Mouse (Mus musculus) testis, postnatal 14 days (tissue): ENCODE results near the gene Gm8220.
"Not testable (repeated sequence)": the region's sequence is repeated elsewhere in the genome, so short reads cannot be mapped to it uniquely, and the experiment has no call there.

ENCODE experiments used
- DNase-seq: peaks from one replicate; pipeline ENCODE4 v3.0.0; 2021; ENCODE audit warnings: low spot score

The Gm8220 gene

DNA sequence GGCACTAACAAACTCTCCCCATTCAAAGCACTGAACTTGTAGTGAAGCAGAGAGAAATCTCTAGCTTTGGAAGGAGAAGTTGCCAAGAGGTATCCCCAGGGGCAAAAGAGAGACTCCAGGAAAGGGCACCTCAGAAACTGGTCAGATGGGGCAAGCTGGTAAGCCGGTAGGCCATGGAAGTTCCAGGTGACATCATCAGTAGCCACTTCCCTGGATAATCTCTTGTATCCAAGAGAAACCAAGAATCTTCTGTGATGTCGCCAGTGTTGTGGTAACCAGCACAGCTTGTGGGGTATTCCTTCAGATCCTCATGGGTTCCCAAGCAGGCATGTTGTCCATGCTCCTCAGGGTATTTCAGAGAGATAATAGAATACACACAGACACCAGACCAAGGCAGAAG is at the start of gene Gm8220:
TSS of gene Gm8220 (plus strand) at position 301 of the 400 bp plus-strand sequence.
- not testable (repeated sequence) for DNase-seq

DNA sequence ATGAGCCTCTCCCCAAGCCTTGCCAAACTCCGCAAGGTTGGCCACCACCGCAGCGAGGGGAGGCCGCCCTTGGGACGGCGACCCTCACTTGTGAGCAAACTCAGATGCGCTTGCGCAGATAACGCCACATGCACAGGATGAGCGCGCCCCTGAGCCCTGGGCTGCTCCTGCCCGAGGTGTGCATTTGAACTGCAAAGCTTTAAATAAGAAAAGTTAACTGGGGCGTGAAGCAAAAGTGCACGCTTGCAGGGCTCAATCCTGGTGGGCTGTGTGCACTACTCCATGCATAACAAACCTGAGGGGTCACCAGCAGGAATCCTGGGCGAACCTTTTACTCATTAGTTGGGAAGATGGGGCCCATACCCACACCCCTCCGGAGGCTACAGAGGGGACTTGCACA is 37.3 kb upstream of the Gm8220 start:
- no peak for DNase-seq

DNA sequence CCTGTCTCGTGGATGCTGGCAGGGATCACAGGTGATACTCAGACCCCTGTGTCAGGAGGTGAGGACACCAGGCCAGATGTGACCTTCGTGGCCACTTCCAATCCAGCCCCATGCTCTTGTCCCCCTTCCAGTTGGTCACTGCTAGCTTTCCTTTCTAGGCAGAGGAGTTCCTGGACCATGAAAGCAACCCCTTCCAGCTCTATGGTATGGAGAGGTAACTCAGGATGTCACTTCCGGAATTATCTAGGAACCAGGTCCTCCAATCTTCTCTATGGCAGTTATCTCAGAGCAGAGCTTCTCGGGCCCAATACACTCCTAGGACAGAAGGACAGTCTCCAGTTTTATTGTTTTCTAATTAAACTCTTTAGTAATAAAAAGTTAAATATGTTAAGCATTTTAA is 26.7 kb downstream of the Gm8220 start:
- not testable (repeated sequence) for DNase-seq

DNA sequence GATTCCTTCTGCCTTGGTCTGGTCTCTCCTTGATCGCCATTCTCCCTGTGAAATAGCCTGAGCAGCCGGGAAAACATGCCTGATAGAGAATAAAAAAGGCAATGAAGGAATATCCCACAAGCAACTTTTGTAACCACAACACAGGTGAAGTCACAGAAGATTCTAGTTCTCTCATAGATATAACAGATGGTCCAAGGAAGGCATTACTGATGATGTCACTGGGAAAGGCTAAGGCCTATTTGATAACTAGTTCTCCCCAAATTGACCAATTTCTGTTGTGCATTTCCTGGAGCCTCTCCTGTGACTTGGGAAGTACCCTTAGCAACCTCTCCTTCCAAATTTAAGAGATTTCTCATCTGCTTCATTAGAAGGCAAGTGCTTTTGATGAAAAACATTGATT is 53.1 kb downstream of the Gm8220 start, which contains the start of gene Gm5930:
TSS of gene Gm5930 (minus strand) at position 101 of the 400 bp plus-strand sequence.
- not testable (repeated sequence) for DNase-seq
